Mouse (Mus musculus): Measurements from ENCODE around the gene Isoc2b.
"Not testable (repeated sequence)": the region's sequence is repeated elsewhere in the genome, so short reads cannot be mapped to it uniquely, and the experiment has no call there.

The Isoc2b gene

DNA sequence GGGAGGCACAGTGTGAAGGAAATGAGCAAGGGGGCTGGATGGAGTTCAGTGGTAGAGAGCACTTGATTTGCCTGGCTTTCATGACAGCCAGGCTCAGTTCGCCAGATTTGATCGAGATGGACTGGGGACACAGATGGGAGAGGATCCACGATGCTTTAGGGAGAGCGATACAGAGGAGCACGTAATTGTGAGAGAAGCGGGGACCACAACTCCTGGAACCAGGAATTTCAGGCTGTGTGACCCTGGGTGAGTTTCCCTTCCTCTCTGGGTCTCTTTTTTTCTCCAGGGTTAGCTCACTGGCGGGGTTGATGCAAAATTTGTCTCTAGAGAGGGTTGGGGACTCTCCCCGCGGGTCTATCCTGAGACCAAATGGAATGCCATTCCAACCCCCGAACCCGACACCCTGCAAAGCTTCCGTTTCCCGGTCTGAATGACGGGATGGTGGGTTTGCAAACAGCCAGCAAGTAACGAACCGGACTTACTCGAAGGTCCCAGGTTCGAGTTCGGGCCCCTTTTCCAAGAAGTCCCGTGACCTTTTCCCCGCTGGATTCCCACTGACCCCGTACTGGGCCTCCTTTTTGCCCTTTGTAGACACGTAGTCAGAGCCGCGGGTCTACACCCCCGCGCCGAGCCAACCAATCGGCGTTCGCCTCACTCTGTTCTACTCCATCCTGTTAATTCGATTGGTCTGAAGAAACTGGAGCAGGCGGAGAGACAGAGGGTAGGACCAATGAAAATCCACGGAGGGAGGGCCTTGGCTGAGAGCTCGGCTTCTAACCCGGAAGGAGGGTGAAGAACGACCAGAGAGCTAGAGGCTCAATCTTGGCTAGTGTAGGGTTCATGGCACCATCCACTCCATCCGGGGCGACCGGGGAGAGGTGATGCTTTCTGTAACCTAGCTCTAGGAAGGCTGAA lies 4.2 kb downstream of the Isoc2b start:
- peak; percentile 84 for DNase-seq (ENCODE audit: low read depth, low spot score)

DNA sequence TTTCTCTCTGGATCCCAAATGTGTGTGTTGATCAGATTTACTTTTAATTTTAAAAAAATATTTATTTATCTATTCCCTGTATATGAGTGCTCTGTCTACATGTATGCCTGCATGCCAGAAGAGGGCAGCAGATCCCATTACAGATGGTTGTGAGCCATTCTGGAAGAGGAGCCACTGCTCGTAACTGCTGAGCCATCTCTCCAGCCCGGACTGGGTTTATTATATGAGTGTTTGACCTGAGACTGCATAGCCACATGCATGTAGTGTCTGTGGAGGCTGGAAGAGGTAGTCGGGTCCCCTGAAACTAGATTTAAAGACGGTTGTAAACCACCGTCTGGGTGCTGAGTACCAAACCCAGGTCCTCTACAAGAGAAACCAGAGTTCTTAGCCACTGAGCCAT lies 5.0 kb downstream of the Isoc2b start:
- DNase-seq (ENCODE audit: low read depth, low spot score), result no peak

DNA sequence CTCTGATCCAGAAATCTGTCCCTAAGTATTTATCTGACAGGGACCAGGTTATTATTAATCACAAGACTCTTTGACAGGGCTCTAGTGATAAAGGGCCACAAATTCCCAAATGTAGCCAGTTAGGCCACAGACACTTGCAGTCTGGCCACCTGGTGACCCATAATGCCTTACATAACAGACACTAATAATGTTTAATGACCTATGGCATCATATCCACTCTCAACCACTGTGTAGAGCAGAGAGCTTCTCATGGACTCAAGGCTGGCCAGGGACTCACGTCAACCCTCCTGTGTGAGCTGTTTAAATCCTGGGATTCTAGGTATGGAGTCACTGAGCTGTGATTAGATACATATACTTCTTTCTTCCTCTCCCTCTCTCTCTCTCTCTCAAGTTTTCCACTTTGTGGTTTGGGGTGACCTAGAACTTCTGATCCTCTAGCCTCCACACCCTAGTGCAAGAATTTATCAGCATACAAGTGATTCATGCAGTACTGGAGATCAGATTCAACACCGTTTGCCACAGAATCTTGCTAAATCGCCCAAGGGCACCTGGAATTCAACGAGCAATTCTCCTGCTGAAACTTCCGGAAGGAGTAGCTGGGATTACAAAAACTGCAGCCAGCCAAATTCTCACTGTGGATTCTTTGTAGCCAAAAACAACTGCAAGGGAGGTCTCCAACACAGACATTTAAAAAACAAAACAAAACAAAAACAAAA lies 5.8 kb downstream of the Isoc2b start:
- DNase-seq (ENCODE audit: low read depth, low spot score), result no peak

DNA sequence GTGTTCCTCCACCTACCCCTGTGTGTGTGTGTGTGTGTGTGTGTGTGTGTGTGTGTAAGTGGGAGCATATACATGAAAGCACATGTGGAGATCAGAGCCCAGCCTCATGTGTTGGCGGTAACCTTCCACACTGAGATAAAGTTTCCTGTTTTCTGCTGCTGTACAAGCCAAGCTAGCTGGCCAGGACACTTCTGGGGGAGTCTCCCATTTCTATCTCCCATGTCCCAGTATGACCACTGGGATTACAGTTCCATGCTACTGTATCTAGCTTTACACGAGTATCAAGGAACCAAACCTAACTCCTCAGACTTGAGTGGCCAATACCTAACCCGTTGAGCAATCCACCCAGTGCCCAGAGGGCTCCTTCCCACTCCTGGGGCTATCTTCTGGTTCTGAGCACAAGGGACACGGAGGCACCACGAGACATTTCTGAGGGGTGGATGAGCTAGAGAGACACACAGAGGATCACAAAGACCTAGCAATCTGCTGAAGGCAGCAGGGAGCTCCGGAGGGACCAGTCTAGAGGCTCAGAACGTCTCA lies 6.4 kb downstream of the Isoc2b start:
- DNase-seq (ENCODE audit: low read depth, low spot score), result no peak

- no peak for DNase-seq (ENCODE audit: low read depth, low spot score)
Observed at GRCm38 (mm10) chr7:4863041-4863440, 7.0 kb downstream of the Isoc2b start.

DNA sequence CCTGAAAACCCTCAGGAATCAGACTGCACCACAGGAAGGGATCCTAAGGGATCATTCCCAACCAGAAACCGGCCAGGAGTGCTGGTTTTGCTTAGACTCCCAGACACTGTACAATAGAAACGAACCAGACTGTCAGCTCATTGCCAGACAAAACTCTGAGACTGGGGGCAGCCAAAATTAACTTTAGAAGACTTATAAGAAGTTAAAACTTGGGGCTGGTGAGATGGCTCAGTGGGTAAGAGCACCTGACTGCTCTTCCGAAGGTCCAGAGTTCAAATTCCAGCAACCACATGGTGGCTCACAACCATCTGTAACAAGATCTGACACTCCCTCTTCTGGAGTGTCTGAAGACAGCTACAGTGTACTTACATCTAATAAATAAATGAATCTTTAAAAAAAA lies 9.1 kb downstream of the Isoc2b start:
- not testable (repeated sequence) for DNase-seq (ENCODE audit: low read depth, low spot score)

GRCm38 (mm10) chr7:4859418-4859978 lies 10.6 kb downstream of the Isoc2b start:
- no peak for DNase-seq (ENCODE audit: low read depth, low spot score)

GRCm38 (mm10) chr7:4857321-4857720 lies 12.7 kb downstream of the Isoc2b start:
- no peak for DNase-seq (ENCODE audit: low read depth, low spot score)

- DNase-seq (ENCODE audit: low read depth, low spot score), result no peak
Observed at GRCm38 (mm10) chr7:4856508-4856907, 13.6 kb downstream of the Isoc2b start.

DNA sequence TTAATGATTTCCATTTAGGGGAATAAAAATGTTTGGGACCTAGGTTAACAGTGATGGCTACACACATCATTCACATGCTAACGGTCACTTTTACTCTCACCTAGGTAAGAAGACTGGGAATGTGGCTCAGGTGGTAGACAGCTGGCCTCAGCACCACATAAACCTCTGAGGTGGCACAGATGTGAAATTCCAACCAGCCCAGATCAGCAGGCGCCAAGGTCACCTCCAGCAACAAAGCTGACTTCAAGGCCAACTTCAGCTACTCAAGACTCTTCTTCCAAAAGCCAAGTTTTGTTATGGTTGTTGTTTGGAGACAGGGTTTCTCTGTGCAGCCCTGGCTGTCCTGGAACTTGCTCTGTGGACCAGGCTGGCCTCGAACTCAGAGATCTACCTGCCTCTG lies 16.4 kb downstream of the Isoc2b start:
- DNase-seq (ENCODE audit: low read depth, low spot score), result no peak

DNA sequence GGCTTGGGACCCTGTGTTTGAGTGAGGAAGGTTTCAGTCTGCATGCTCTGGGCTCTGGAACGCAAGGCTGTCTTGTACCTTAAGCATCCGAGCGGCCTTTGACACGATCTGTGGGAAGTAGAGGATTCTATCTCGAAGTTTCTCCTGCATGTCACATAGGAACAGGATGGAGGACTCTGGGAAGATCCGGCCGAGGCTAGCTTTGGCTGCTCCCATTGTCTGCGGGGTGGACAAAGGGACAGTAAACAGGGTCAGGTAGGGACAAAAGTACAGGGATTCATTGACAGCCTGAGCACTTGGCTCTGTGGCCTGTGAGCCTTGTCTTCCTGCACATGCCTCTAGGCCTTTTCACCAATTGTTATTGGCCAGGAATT lies 18.8 kb downstream of the Isoc2b start:
- DNase-seq (ENCODE audit: low read depth, low spot score), result no peak

GRCm38 (mm10) chr7:4850621-4851314 lies 19.3 kb downstream of the Isoc2b start:
- no peak for DNase-seq (ENCODE audit: low read depth, low spot score)

DNA sequence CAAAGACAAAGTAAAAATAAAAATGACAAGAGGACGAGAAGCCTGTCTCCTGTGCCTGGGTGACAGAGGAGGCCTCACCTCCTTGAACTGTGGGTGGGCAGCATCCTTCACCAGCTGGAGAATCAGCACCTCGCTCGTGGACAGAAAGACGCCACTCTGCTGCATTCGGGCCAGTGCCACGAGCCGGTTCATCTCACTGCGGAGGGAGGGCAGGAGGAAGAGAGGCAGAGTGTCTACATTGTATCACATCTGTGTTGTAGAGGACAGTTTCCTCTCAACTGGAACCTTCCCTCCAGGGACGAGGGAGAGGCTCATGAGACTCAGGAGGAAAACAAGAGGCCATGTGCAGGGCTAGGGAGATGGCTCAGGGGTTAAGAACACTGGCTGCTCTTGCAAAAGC lies 20.7 kb downstream of the Isoc2b start:
- DNase-seq (ENCODE audit: low read depth, low spot score), result no peak

GRCm38 (mm10) chr7:4844917-4845309 lies 25.1 kb downstream of the Isoc2b start:
- DNase-seq (ENCODE audit: low read depth, low spot score), result peak; percentile 70

GRCm38 (mm10) chr7:4844245-4844916 lies 25.7 kb downstream of the Isoc2b start, which contains the start of gene Shisa7:
Gene Shisa7, minus strand, starts transcription at chr7:4844696.
- no peak for DNase-seq (ENCODE audit: low read depth, low spot score)

DNA sequence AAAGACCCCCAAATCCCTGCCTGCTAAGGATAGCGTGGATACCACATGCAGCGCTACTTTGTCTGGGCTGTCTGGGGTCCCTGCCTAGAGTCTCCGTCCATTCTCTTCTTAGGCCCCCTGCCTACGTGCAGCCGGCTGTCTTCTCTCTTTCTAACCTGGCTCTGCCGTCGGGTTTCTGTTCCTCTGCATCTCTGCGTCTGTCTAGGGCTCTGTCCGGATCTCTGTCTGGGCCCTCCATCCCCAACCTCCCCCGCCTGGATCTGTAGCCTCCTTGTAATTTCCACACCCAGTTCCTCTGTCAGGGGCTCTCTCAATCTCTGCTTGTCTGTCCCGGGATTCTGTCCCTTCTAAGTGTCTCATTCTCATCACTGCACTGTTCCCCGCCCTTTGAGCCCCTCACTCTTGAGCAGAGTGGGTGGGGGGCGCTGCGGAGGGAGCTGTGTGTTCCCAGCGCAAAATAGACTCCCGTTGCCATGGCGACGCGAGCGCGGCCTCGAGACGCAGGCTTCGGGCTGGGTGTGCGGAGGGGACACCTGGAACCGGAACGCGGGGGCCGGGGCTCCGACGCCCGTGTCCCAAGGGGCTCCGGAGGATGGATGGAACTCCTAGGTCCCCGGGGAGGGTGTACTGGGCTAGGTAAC lies 26.3 kb downstream of the Isoc2b start:
- no peak for DNase-seq (ENCODE audit: low read depth, low spot score)

GRCm38 (mm10) chr7:4842634-4843131 lies 27.4 kb downstream of the Isoc2b start:
- no peak for DNase-seq (ENCODE audit: low read depth, low spot score)

DNA sequence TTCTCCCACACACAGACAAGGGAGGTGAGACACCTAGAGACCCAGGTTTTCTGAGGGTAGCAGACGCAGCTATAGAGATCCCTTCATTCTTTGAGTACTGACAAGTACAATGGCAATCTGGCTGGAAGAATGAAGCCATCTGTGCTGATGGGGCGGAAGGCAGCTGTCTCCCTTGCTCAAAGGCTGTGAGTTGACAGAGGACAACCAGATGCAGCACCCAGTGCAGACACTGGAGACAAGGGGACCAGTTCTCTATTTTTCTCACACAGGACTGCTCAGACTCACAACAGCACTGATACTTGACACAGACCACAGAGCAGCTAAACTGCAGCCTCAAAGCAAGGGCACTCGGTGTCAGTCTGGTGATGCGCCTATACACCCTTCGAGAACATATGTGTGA lies 28.0 kb downstream of the Isoc2b start:
- DNase-seq (ENCODE audit: low read depth, low spot score), result no peak

GRCm38 (mm10) chr7:4837639-4838038 lies 32.4 kb downstream of the Isoc2b start:
- no peak for DNase-seq (ENCODE audit: low read depth, low spot score)

DNA sequence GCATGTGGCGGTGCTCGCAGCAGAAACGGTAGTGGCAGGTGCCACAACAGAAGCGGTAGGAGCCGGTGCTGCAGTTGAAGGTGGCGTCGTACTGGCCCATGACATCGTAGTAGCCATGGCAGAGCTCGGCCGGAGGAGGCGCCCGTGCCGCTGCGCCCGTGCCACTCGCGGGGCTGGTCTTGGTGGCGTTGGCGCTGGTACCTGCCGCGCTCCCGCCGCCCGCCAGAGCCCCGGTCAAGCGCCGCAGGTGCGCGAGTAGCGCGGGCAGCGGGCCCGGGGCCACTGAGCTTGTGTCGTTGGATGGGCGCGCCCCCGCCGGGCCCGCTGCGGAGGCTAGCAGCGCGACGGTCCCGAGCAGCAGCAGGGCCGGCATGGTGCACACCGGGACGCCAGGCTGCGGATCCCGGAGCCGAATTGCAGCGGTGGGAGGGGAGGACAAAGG lies 33.7 kb downstream of the Isoc2b start:
- DNase-seq (ENCODE audit: low read depth, low spot score), result no peak

Measured in retina, postnatal 7 days (tissue).